Mouse (Mus musculus): ENCODE results near the gene Ppl.

DNA sequence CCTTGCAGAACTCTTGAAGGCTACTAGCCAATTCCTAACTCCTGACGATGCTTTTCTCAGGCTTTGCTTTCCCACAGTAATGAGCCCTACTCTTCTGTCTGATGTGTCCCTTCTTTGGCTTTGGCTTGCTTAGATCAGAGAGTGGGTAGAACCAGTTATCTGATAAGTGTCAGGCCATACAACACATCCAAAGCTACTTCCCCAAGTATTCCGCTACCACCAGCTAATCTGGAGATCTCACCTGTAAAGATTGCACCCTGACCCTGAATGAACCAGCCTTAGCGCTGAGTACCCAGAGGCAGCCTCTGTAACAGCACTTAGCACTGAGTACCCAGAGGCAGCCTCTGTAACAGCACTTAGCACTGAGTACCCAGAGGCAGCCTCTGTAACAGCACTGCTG, 86.9 kb downstream of the Ppl start:
- no peak for TF ChIP-seq POLR2A (IDR thresholded peaks at IDR 0.05; ENCODE audit: insufficient read length, low read depth)
- TF ChIP-seq MAX (IDR thresholded peaks at IDR 0.05; ENCODE audit: low read depth) = no peak
- TF ChIP-seq USF1 (IDR thresholded peaks at IDR 0.05; ENCODE audit: low read depth) = no peak
- no peak for TF ChIP-seq TCF12 (IDR thresholded peaks at IDR 0.05; ENCODE audit: insufficient read depth, poor library complexity, severe bottlenecking)
- no peak for TF ChIP-seq E2F4 (IDR thresholded peaks at IDR 0.05; ENCODE audit: insufficient read depth)
- TF ChIP-seq POLR2AphosphoS2 (IDR thresholded peaks at IDR 0.05; ENCODE audit: insufficient read length, low read depth) = no peak
- TF ChIP-seq CEBPB (IDR thresholded peaks at IDR 0.05; ENCODE audit: insufficient read depth, poor library complexity, severe bottlenecking) = no peak
- TF ChIP-seq MYOG (IDR thresholded peaks at IDR 0.05; ENCODE audit: control insufficient read depth in 1 of 3, insufficient read depth in 1 of 3, insufficient read length in 2 of 3, low read depth in 2 of 3) = no peak
- TF ChIP-seq TCF3 (IDR thresholded peaks at IDR 0.05; ENCODE audit: insufficient read length, low read depth) = no peak
- no peak for TF ChIP-seq MYOD1 (IDR thresholded peaks at IDR 0.05; ENCODE audit: control insufficient read depth in 1 of 3, insufficient read length in 2 of 3, low read depth in 2 of 3)
- TF ChIP-seq SRF (IDR thresholded peaks at IDR 0.05; ENCODE audit: control insufficient read depth, insufficient read length, low read depth) = no peak
- TF ChIP-seq REST (IDR thresholded peaks at IDR 0.05; ENCODE audit: insufficient read depth, insufficient read length) = no peak

Data from myocyte (in vitro differentiated cells).